Mouse (Mus musculus): ENCODE results near the gene Vamp1.

The Vamp1 gene

GRCm38 (mm10) chr6:125286944-125287343, 71.6 kb downstream of the Vamp1 start:
- no peak for DNase-seq (ENCODE audit: low spot score)

- DNase-seq (ENCODE audit: low spot score), result no peak
These were observed 73.4 kb downstream of the Vamp1 start for GRCm38 (mm10) chr6:125288730-125289129.

GRCm38 (mm10) chr6:125291329-125291728, 76.0 kb downstream of the Vamp1 start:
- no peak for DNase-seq (ENCODE audit: low spot score)

DNA sequence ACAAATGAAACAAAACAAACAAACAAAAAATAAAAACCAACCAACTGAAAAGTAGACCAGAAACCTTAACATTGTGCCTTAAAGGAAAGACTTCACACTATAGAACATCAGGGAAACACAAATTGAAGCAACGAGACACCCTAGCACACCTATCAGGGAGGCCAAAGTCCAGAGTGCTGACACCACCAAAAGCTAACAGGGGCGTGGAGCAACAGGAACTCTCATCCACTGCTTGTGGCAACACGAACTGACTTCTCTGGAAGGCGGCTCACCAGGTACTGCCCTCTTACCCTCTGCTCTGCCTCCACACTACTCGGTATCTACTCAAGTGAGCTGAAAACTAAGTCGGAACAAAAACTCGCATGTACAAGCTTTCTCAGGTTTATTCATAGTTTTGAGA, 76.9 kb downstream of the Vamp1 start:
- no peak for DNase-seq (ENCODE audit: low spot score)

DNA sequence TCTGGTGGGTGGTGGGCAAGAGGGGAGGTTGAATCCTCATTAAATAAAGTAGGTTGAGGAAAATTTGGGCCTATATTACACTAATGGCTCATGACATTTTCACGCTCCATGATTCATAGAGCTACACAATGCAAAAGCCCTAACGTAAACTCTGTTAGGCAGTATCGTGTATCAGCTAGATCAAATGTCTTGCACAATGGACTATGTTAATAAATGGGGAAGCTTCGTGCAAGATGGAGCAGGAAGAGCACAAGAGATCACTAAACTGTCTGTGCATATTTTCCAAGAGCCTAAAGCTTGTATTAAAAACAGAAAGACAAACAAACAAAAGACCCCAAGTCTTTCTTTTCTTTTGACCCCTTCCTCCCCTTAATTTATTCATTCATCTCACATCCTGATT, 78.7 kb downstream of the Vamp1 start:
- DNase-seq (ENCODE audit: low spot score), result no peak

Data from ovary, postnatal 14 days (tissue).